Mouse (Mus musculus) lung, postnatal 0 days (tissue): ENCODE results near the gene Il20rb. TPM values are rescaled to one million over a fixed set of nuclear protein-coding genes. Genes with fewer than 3 reads are reported as not detected.

Source experiments
- ATAC-seq: fragments of 200-750 bp; cut with Nextera tagmentation; 2 replicates; pipeline ENCODE4 v1.8.0; 2017; ENCODE audit warnings: moderate library complexity
- DNase-seq: peaks from one replicate; pipeline ENCODE4 v3.0.0-alpha.2; 2016; ENCODE audit warnings: low spot score
- H3K27ac ChIP-seq: fragments of 300-500 bp; sonication (generic); 2 replicates; pipeline ENCODE4 v1.5.1; 2014; ENCODE audit warnings: antibody characterized with exemption, mild to moderate bottlenecking, low read length, mixed read lengths
- H3K27me3 ChIP-seq: fragments of 300-500 bp; sonication (generic); replicated peaks from 2 replicates; pipeline ENCODE4 v1.6.1; 2014; ENCODE audit warnings: low read length, mixed read lengths; ENCODE audit not compliant: insufficient read depth
- H3K36me3 ChIP-seq: fragments of 300-500 bp; sonication (generic); 2 replicates; pipeline ENCODE4 v1.6.1; 2014; ENCODE audit warnings: low read length, mixed read lengths; ENCODE audit not compliant: insufficient read depth
- H3K4me1 ChIP-seq: fragments of 300-500 bp; sonication (generic); 2 replicates; pipeline ENCODE4 v1.6.1; 2014; ENCODE audit warnings: antibody characterized with exemption, low read depth, low read length, mixed read lengths; ENCODE audit not compliant: insufficient read depth
- H3K4me2 ChIP-seq: fragments of 300-500 bp; sonication (generic); replicated peaks from 2 replicates; pipeline ENCODE4 v1.6.1; 2014; ENCODE audit warnings: low read depth, mild to moderate bottlenecking, low read length, moderate library complexity, mixed read lengths
- H3K4me3 ChIP-seq: fragments of 300-500 bp; sonication (generic); 2 replicates; pipeline ENCODE4 v1.5.1; 2014; ENCODE audit warnings: low read depth, low read length
- H3K9ac ChIP-seq: fragments of 300-500 bp; sonication (generic); replicated peaks from 2 replicates; pipeline ENCODE4 v1.6.1; 2014; ENCODE audit warnings: low read depth, mild to moderate bottlenecking
- H3K9me3 ChIP-seq: fragments of 300-500 bp; sonication (generic); 2 replicates; pipeline ENCODE4 v1.6.1; 2016; ENCODE audit warnings: low read length, mixed read lengths
- CTCF ChIP-seq: IDR thresholded peaks from 2 replicates; pipeline ENCODE4 v1.5.1; 2016; ENCODE audit warnings: antibody characterized with exemption, mild to moderate bottlenecking
- EP300 ChIP-seq: IDR thresholded peaks from 2 replicates; pipeline ENCODE4 v1.6.1; 2016; ENCODE audit warnings: antibody characterized with exemption, mild to moderate bottlenecking, control low read depth
- WGBS: fragments of 180-500 bp; shearing (Covaris S2); extraction: QIAGEN DNeasy Blood & Tissue Kit; methylation state at CpG from one replicate; pipeline ENCODE4 v1.1.7; 2014; 5-methylcytosine and 5-hydroxymethylcytosine counted together
- polyA plus RNA-seq: library from polyadenylated mRNA; unstranded; fragments of >200 nt; fragmentation: Nextera tagmentation; extraction: Ambion mirVana; gene quantifications from 2 replicates; pipeline ENCODE4 v1.2.1, GENCODE M21; 2015

Gene Il20rb
- polyA plus RNA-seq, 1 experiment from 2014 or later = 2.2 TPM

- H3K27me3 ChIP-seq = no peaks in the 10 kb centered on the region
- WGBS = 24% methylated on average over 6 of the region's 6 CpGs
- peak overlapping the region; percentile 66 for H3K27ac ChIP-seq
- no peaks in the 10 kb centered on the region for H3K36me3 ChIP-seq
- peak overlapping the region; percentile 36; the same call in 1 of the 2 replicates for H3K4me2 ChIP-seq
- peaks cover 8% of the 10 kb centered on the region; the same call in 1 of the 2 replicates for H3K4me1 ChIP-seq
- no peak overlapping the region for H3K9ac ChIP-seq
- H3K4me3 ChIP-seq = no peak overlapping the region
- ATAC-seq = peak; percentile 81
- no peaks in the 10 kb centered on the region for H3K9me3 ChIP-seq
- peak; percentile 78 for DNase-seq
- peak; percentile 53; the same call in 1 of the 2 replicates for TF ChIP-seq EP300
- TF ChIP-seq CTCF = no peak
Observed at GRCm38 (mm10) chr9:100452432-100452831, 34.2 kb downstream of the Il20rb start.

DNA sequence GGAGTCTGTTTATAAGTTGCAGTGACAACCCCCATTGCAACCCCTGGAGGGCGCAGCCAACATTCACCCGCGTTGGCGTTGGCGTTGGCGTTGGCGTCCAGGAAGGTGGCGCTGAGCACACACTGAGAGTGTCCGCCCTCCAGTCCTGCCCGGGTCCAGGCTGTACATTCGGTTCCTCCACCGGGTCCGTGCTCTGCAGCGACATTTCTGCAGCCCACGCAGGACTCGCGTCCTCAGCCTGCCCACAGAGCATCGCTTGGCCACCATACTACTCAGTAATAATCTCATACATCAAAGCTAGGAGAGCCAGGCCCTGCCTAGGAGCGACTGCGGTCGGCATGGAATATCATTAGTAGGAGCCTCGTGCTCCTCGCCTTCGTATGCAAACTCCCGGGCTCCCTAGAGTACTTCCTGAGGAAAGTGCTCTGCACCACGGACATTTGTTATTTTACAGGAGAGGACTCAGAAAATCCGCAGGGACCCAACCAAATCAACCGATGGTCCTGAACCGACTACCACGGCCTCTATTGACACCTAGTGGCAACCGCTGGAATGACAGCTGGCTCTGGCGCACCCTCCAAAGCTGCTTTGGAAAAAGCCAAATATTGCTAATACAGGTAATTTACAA lies 40.4 kb downstream of the Il20rb start:
- H3K27me3 ChIP-seq = no peaks in the 10 kb centered on the region
- TF ChIP-seq EP300 (no peak), CTCF (peak; percentile 88)
- H3K9ac ChIP-seq = no peak overlapping the region
- H3K36me3 ChIP-seq = no peaks in the 10 kb centered on the region
- no peaks in the 10 kb centered on the region for H3K9me3 ChIP-seq
- H3K4me2 ChIP-seq = peak overlapping the region; percentile 85
- H3K27ac ChIP-seq = no peak overlapping the region
- peak; percentile 87 for ATAC-seq
- no peaks in the 10 kb centered on the region for H3K4me1 ChIP-seq
- peak; percentile 71 for DNase-seq
- H3K4me3 ChIP-seq = peak overlapping the region; percentile 41
- 1% methylated on average over 32 of the region's 32 CpGs for WGBS

- H3K9me3 ChIP-seq = no peaks in the 10 kb centered on the region
- peak overlapping the region; percentile 9 for H3K4me2 ChIP-seq
- no peaks in the 10 kb centered on the region for H3K36me3 ChIP-seq
- no peaks in the 10 kb centered on the region; the same call in 1 of the 2 replicates for H3K4me1 ChIP-seq
- WGBS = 25% methylated on average over 9 of the region's 9 CpGs
- peak; percentile 88 for ATAC-seq
- H3K27me3 ChIP-seq = no peaks in the 10 kb centered on the region
- H3K4me3 ChIP-seq = no peak overlapping the region
- peak; percentile 91 for DNase-seq
- H3K27ac ChIP-seq = peak overlapping the region; percentile 68
- H3K9ac ChIP-seq = no peak overlapping the region
- TF ChIP-seq CTCF (no peak), EP300 (peak; percentile 33; the same call in 1 of the 2 replicates)
Observed at GRCm38 (mm10) chr9:100440111-100440790, 46.3 kb downstream of the Il20rb start.

GRCm38 (mm10) chr9:100439481-100439880 lies 47.1 kb downstream of the Il20rb start:
- H3K4me1 ChIP-seq = no peaks in the 10 kb centered on the region; the same call in 1 of the 2 replicates
- peak overlapping the region; percentile 68 for H3K27ac ChIP-seq
- H3K9me3 ChIP-seq = no peaks in the 10 kb centered on the region
- TF ChIP-seq CTCF (no peak), EP300 (0 out of 2 replicates have a peak, but pooled peaks have one; percentile 39)
- H3K4me3 ChIP-seq = no peak overlapping the region
- ATAC-seq (peak; percentile 78), DNase-seq (peak; percentile 88)
- H3K36me3 ChIP-seq = no peaks in the 10 kb centered on the region
- no peak overlapping the region for H3K9ac ChIP-seq
- H3K4me2 ChIP-seq = peak overlapping the region; percentile 9; the same call in 1 of the 2 replicates
- H3K27me3 ChIP-seq = no peaks in the 10 kb centered on the region
- WGBS = 50% methylated on average over 8 of the region's 8 CpGs

DNA sequence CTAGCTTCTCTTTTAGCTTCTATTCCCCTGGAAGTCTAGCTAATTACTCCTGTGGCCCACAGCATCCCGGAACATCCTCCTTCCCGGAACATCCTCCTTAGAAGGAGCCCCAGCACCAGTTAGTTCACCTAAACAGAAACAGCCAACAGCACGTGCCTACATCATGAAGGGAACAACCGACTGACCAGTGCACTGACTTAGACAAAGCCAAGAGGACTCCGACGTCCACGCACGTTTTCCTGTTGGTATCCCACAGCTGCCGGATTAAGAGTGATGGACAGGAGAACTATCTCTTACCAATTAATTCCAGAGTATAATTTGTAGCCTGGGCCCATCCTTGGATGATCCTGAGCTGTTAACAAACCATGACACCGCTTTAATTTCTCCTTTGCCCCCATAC lies 47.6 kb downstream of the Il20rb start:
- Histone ChIP-seq H3K9ac (no peak overlapping the region), H3K9me3 (no peaks in the 10 kb centered on the region), H3K27me3 (no peaks in the 10 kb centered on the region), H3K4me2 (no peak overlapping the region), H3K27ac (no peak overlapping the region), H3K4me3 (no peak overlapping the region), H3K4me1 (no peaks in the 10 kb centered on the region; the same call in 1 of the 2 replicates), H3K36me3 (no peaks in the 10 kb centered on the region)
- WGBS = 83% methylated on average over 10 of the region's 10 CpGs
- no peak for TF ChIP-seq EP300
- no peak for TF ChIP-seq CTCF
- ATAC-seq (no peak), DNase-seq (no peak)

DNA sequence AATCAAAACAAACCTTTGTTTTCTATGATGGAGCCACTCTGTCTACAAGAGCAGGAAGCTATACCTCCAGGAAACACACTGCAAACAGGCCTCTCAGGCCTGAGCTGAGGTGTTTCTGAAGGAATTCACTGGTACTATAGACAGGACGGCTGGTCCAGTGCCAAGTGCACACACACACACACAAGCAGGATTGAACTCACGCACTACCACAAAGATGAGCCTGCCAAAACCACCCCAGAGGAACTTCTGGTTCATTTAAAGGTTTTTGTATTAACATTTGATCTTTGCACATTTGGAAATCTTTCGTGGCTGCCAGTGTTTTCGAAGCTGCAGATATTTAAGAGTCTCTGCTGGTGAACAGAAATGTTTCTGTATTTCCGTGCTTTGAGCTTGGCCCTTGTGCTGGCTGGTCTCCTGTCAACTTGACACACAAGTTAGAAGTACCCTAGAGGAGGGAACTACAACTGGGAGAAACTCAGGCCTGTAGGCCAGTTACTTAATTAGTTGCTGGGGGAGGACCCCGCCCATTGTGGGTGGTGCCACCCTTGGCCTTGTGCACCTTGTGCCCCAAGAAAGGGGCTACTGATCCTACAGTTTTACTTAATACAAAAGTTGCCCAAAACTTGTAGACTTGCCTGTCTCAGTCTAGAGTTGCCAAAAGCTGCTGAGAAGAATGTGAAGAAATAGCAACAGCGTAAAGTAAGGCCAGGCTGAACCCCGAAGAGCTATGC lies 49.6 kb downstream of the Il20rb start:
- H3K4me1 ChIP-seq = no peaks in the 10 kb centered on the region; the same call in 1 of the 2 replicates
- H3K36me3 ChIP-seq = no peaks in the 10 kb centered on the region
- no peaks in the 10 kb centered on the region for H3K27me3 ChIP-seq
- no peak overlapping the region for H3K27ac ChIP-seq
- DNase-seq (no peak), ATAC-seq (no peak)
- H3K9ac ChIP-seq = no peak overlapping the region
- H3K4me3 ChIP-seq = no peak overlapping the region
- H3K9me3 ChIP-seq = no peaks in the 10 kb centered on the region
- 53% methylated on average over 8 of the region's 8 CpGs for WGBS
- TF ChIP-seq CTCF = no peak
- TF ChIP-seq EP300 = no peak
- H3K4me2 ChIP-seq = no peak overlapping the region
